Mouse (Mus musculus): Measurements from ENCODE around the gene Rgl1.
"Not testable (repeated sequence)": the region's sequence is repeated elsewhere in the genome, so short reads cannot be mapped to it uniquely, and the experiment has no call there.

Gene Rgl1

GRCm38 (mm10) chr1:152656601-152657000 lies 109.5 kb downstream of the Rgl1 start:
- DNase-seq (ENCODE audit: low spot score): no peak

- DNase-seq (ENCODE audit: low spot score): no peak
These were observed 111.3 kb downstream of the Rgl1 start for GRCm38 (mm10) chr1:152654851-152655250.

- DNase-seq (ENCODE audit: low spot score): no peak
These were observed 114.7 kb downstream of the Rgl1 start for GRCm38 (mm10) chr1:152651495-152651874.

GRCm38 (mm10) chr1:152650856-152651494 lies 115.2 kb downstream of the Rgl1 start:
- no peak for DNase-seq (ENCODE audit: low spot score)

GRCm38 (mm10) chr1:152648052-152648451 lies 118.1 kb downstream of the Rgl1 start:
- no peak for DNase-seq (ENCODE audit: low spot score)

- DNase-seq (ENCODE audit: low spot score): not testable (repeated sequence)
These were observed 123.9 kb downstream of the Rgl1 start for GRCm38 (mm10) chr1:152642207-152642606.

- no peak for DNase-seq (ENCODE audit: low spot score)
These were observed 125.8 kb downstream of the Rgl1 start for GRCm38 (mm10) chr1:152640195-152640981.

GRCm38 (mm10) chr1:152639344-152639743 lies 126.8 kb downstream of the Rgl1 start:
- no peak for DNase-seq (ENCODE audit: low spot score)

- DNase-seq (ENCODE audit: low spot score): no peak
These were observed 131.5 kb downstream of the Rgl1 start for GRCm38 (mm10) chr1:152634638-152635037.

GRCm38 (mm10) chr1:152629780-152630179 lies 136.4 kb downstream of the Rgl1 start:
- DNase-seq (ENCODE audit: low spot score): no peak

GRCm38 (mm10) chr1:152625651-152626050 lies 140.5 kb downstream of the Rgl1 start:
- no peak for DNase-seq (ENCODE audit: low spot score)

- peak; percentile 30 for DNase-seq (ENCODE audit: low spot score)
These were observed 141.3 kb downstream of the Rgl1 start for GRCm38 (mm10) chr1:152624644-152625454.

- DNase-seq (ENCODE audit: low spot score): no peak
These were observed 142.5 kb downstream of the Rgl1 start for GRCm38 (mm10) chr1:152623375-152624270.

- no peak for DNase-seq (ENCODE audit: low spot score)
These were observed 143.4 kb downstream of the Rgl1 start for GRCm38 (mm10) chr1:152622765-152623211.

GRCm38 (mm10) chr1:152621624-152622023 lies 144.5 kb downstream of the Rgl1 start:
- DNase-seq (ENCODE audit: low spot score): no peak

- DNase-seq (ENCODE audit: low spot score): no peak
These were observed 146.8 kb downstream of the Rgl1 start for GRCm38 (mm10) chr1:152619396-152619795.

GRCm38 (mm10) chr1:152618896-152619295 lies 147.3 kb downstream of the Rgl1 start:
- no peak for DNase-seq (ENCODE audit: low spot score)

GRCm38 (mm10) chr1:152618381-152618780 lies 147.8 kb downstream of the Rgl1 start:
- no peak for DNase-seq (ENCODE audit: low spot score)

- DNase-seq (ENCODE audit: low spot score): no peak
These were observed 148.3 kb downstream of the Rgl1 start for GRCm38 (mm10) chr1:152617745-152618342.

GRCm38 (mm10) chr1:152616777-152617057 lies 149.4 kb downstream of the Rgl1 start:
- no peak for DNase-seq (ENCODE audit: low spot score)

GRCm38 (mm10) chr1:152615987-152616776 lies 150.0 kb downstream of the Rgl1 start:
- DNase-seq (ENCODE audit: low spot score): no peak

Data from spleen, adult 12 weeks (tissue).